Mouse (Mus musculus): ENCODE results near the gene Gpr137c. TPM values are rescaled to one million over a fixed set of nuclear protein-coding genes. Genes with fewer than 3 reads are reported as not detected.

The Gpr137c gene
- 7.6 and 7.8 TPM in 2 replicates for polyA plus RNA-seq (2014; fragmentation: Nextera tagmentation; extraction: Ambion mirVana)

DNA sequence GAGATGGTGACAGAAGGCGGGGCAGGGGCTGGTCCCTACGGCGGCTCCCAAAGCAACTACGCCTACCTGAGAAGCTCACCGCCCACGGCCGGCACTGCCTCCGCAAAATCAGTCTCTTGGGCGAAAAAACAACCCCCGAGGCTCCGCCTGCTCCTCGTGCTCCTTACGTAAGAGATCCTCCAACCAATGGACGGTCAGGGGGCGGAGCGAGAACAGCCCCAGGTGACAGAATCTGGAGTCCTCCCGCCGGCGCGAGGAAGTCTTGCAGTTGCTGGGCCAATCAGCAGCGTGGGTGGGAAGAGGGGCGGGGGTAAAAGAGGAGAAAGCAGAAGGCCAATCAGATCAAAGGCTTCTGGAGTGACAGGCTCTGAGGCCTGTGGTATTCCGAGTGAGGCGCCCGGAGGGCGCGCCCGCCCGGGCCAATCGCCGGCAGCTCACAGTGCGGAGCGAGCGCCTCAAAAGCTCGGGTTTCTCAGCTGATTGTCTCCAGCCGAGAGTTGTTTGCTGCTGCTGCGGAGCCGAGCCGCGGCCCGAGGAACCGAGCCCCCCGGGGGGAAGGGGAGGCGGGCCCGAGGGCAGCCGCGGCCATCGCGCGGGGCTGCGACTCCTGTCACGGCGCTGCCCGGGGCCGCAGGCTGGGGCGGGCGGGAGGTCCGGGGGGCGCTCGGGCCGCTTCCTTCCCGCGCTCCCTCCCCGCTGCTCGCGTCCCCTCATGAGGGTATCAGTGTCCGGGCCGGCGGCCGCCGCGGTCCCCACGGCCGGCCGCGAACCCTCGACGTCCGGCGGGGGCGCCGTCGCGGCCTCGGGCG is at the start of gene Gpr137c:
Gene Gpr137c (plus strand): TSS at position 437 of the 809 bp plus-strand sequence.
- ATAC-seq (ENCODE audit: low FRiP score) (peak; percentile 98), DNase-seq (ENCODE audit: low spot score, missing footprints) (peak; percentile 97)
- Histone ChIP-seq H3K4me1 (ENCODE audit: control insufficient read depth, insufficient read depth, low read length) (peaks cover 5% of the 10 kb centered on the region), H3K36me3 (ENCODE audit: control insufficient read depth, insufficient read depth, low read length) (no peaks in the 10 kb centered on the region), H3K9ac (ENCODE audit: low read length) (peak within 1 kb of the TSS; percentile 92), H3K4me2 (peak within 1 kb of the TSS; percentile 82), H3K27me3 (ENCODE audit: control insufficient read depth, insufficient read depth, low read length) (no peaks in the 10 kb centered on the region), H3K4me3 (ENCODE audit: low read depth, low read length) (peak within 1 kb of the TSS; percentile 85), H3K27ac (ENCODE audit: low read depth, low read length) (peak within 1 kb of the TSS; percentile 95), H3K9me3 (ENCODE audit: control insufficient read depth, low read length) (no peaks in the 10 kb centered on the region)
- WGBS: under 1% methylated on average over 74 of the region's 86 CpGs

DNA sequence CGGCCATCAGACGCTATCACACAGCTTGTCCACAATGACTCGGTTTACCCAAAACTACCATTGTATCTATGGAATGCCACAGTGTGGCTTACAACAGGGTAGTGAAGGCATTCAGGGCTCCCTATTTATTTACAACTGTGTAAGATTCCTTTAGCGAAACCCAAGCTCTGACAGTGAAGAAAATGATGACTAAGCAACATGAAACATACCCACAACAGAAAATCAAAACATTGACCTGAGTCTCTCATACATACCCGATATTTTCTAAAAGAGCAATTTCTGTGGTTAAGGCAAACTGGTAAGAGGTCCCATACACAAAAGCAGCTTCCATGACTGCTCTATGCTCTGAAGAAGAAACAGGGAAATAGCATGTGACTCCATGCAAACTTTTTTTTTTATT is 47.3 kb upstream of the Gpr137c start:
- WGBS: 91% methylated on average over 5 of the region's 5 CpGs

GRCm38 (mm10) chr14:45175012-45175740 is 44.3 kb upstream of the Gpr137c start:
- WGBS: 81% methylated on average over 14 of the region's 14 CpGs
- Histone ChIP-seq H3K9me3 (ENCODE audit: control insufficient read depth, low read length) (no peaks in the 10 kb centered on the region), H3K4me1 (ENCODE audit: control insufficient read depth, insufficient read depth, low read length) (no peaks in the 10 kb centered on the region), H3K4me3 (ENCODE audit: low read depth, low read length) (no peak overlapping the region), H3K27me3 (ENCODE audit: control insufficient read depth, insufficient read depth, low read length) (no peaks in the 10 kb centered on the region), H3K9ac (ENCODE audit: low read length) (no peak overlapping the region), H3K36me3 (ENCODE audit: control insufficient read depth, insufficient read depth, low read length) (no peaks in the 10 kb centered on the region), H3K27ac (ENCODE audit: low read depth, low read length) (no peak overlapping the region), H3K4me2 (no peak overlapping the region)
- no peak for DNase-seq (ENCODE audit: low spot score, missing footprints)
- no peak for ATAC-seq (ENCODE audit: low FRiP score)

More for the DNA sequence above, 47.3 kb upstream of the Gpr137c start:
- no peaks in the 10 kb centered on the region for H3K27me3 ChIP-seq (ENCODE audit: control insufficient read depth, insufficient read depth, low read length)
- DNase-seq (ENCODE audit: low spot score, missing footprints) (no peak), ATAC-seq (ENCODE audit: low FRiP score) (no peak)
- no peaks in the 10 kb centered on the region for H3K9me3 ChIP-seq (ENCODE audit: control insufficient read depth, low read length)
- H3K27ac ChIP-seq (ENCODE audit: low read depth, low read length): no peak overlapping the region
- no peaks in the 10 kb centered on the region for H3K4me1 ChIP-seq (ENCODE audit: control insufficient read depth, insufficient read depth, low read length)
- no peak overlapping the region for H3K4me2 ChIP-seq
- H3K4me3 ChIP-seq (ENCODE audit: low read depth, low read length): no peak overlapping the region
- H3K36me3 ChIP-seq (ENCODE audit: control insufficient read depth, insufficient read depth, low read length): no peaks in the 10 kb centered on the region
- H3K9ac ChIP-seq (ENCODE audit: low read length): no peak overlapping the region

DNA sequence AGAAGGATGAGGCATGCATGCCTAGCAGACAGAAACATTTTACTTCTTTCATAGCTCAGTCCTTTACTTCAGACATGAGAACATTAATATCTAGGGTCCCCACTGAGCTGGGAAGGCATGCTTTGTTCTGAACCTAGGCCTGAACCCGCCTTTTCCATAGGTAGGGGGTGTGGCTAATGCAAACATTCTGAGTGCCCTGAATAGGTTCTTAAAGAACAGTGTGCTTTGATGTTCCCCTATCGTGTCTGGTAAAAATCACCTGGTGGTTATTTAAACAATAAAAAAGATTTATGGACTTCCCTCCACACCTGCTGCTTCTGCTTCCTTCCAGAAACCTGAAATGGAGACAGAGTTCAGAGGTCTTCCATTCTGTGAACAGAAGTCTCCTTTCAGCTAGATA is 40.3 kb upstream of the Gpr137c start:
- Histone ChIP-seq H3K4me2 (no peak overlapping the region), H3K9ac (ENCODE audit: low read length) (no peak overlapping the region), H3K27ac (ENCODE audit: low read depth, low read length) (no peak overlapping the region), H3K9me3 (ENCODE audit: control insufficient read depth, low read length) (no peaks in the 10 kb centered on the region), H3K36me3 (ENCODE audit: control insufficient read depth, insufficient read depth, low read length) (no peaks in the 10 kb centered on the region), H3K4me1 (ENCODE audit: control insufficient read depth, insufficient read depth, low read length) (no peaks in the 10 kb centered on the region), H3K27me3 (ENCODE audit: control insufficient read depth, insufficient read depth, low read length) (no peaks in the 10 kb centered on the region), H3K4me3 (ENCODE audit: low read depth, low read length) (no peak overlapping the region)
- DNase-seq (ENCODE audit: low spot score, missing footprints) (no peak), ATAC-seq (ENCODE audit: low FRiP score) (no peak)
- WGBS: 84% methylated on average over 2 of the region's 2 CpGs

- no peaks in the 10 kb centered on the region for H3K36me3 ChIP-seq (ENCODE audit: control insufficient read depth, insufficient read depth, low read length)
- no peak overlapping the region for H3K4me3 ChIP-seq (ENCODE audit: low read depth, low read length)
- DNase-seq (ENCODE audit: low spot score, missing footprints): no peak
- no peak overlapping the region for H3K4me2 ChIP-seq
- ATAC-seq (ENCODE audit: low FRiP score): no peak
- H3K9ac ChIP-seq (ENCODE audit: low read length): no peak overlapping the region
- no peaks in the 10 kb centered on the region for H3K9me3 ChIP-seq (ENCODE audit: control insufficient read depth, low read length)
- H3K27ac ChIP-seq (ENCODE audit: low read depth, low read length): no peak overlapping the region
- H3K4me1 ChIP-seq (ENCODE audit: control insufficient read depth, insufficient read depth, low read length): no peaks in the 10 kb centered on the region
- 85% methylated on average over 2 of the region's 2 CpGs for whole genome bisulfite sequencing
- no peaks in the 10 kb centered on the region for H3K27me3 ChIP-seq (ENCODE audit: control insufficient read depth, insufficient read depth, low read length)
Measured at GRCm38 (mm10) chr14:45179606-45180005, 39.9 kb upstream of the Gpr137c start.

GRCm38 (mm10) chr14:45181611-45182010 is 37.9 kb upstream of the Gpr137c start:
- no peak for DNase-seq (ENCODE audit: low spot score, missing footprints)
- H3K4me3 ChIP-seq (ENCODE audit: low read depth, low read length): no peak overlapping the region
- H3K4me2 ChIP-seq: no peak overlapping the region
- no peaks in the 10 kb centered on the region for H3K27me3 ChIP-seq (ENCODE audit: control insufficient read depth, insufficient read depth, low read length)
- 85% methylated on average over 4 of the region's 4 CpGs for WGBS
- H3K27ac ChIP-seq (ENCODE audit: low read depth, low read length): no peak overlapping the region
- H3K9me3 ChIP-seq (ENCODE audit: control insufficient read depth, low read length): no peaks in the 10 kb centered on the region
- H3K4me1 ChIP-seq (ENCODE audit: control insufficient read depth, insufficient read depth, low read length): no peaks in the 10 kb centered on the region
- no peaks in the 10 kb centered on the region for H3K36me3 ChIP-seq (ENCODE audit: control insufficient read depth, insufficient read depth, low read length)
- H3K9ac ChIP-seq (ENCODE audit: low read length): no peak overlapping the region
- ATAC-seq (ENCODE audit: low FRiP score): no peak

DNA sequence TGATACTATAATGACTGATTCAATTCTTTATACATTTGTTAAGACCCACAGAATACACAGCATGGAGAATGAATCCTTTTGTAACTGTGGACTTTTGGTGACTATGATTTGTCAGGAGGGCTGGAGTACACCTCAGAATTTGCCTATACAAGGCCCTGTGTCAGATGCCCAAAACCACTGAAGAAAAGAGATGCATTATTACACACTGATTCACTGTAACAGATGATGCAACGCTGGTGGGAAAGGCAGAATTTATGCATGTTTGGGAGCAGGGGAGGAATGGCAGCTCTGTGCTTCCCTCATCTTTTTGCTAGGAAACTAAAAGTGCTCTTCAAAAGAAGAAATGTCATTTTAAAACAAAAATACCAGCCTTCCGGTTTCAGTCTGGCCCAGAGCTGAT is 28.5 kb upstream of the Gpr137c start:
- ATAC-seq (ENCODE audit: low FRiP score) (no peak), DNase-seq (ENCODE audit: low spot score, missing footprints) (no peak)
- H3K27ac ChIP-seq (ENCODE audit: low read depth, low read length): no peak overlapping the region
- WGBS: 91% methylated on average over 2 of the region's 2 CpGs
- H3K4me3 ChIP-seq (ENCODE audit: low read depth, low read length): no peak overlapping the region
- H3K36me3 ChIP-seq (ENCODE audit: control insufficient read depth, insufficient read depth, low read length): no peaks in the 10 kb centered on the region
- H3K27me3 ChIP-seq (ENCODE audit: control insufficient read depth, insufficient read depth, low read length): no peaks in the 10 kb centered on the region
- peaks cover 2% of the 10 kb centered on the region; the same call in 1 of the 2 replicates for H3K9me3 ChIP-seq (ENCODE audit: control insufficient read depth, low read length)
- H3K4me1 ChIP-seq (ENCODE audit: control insufficient read depth, insufficient read depth, low read length): no peaks in the 10 kb centered on the region
- no peak overlapping the region for H3K9ac ChIP-seq (ENCODE audit: low read length)
- no peak overlapping the region for H3K4me2 ChIP-seq

DNA sequence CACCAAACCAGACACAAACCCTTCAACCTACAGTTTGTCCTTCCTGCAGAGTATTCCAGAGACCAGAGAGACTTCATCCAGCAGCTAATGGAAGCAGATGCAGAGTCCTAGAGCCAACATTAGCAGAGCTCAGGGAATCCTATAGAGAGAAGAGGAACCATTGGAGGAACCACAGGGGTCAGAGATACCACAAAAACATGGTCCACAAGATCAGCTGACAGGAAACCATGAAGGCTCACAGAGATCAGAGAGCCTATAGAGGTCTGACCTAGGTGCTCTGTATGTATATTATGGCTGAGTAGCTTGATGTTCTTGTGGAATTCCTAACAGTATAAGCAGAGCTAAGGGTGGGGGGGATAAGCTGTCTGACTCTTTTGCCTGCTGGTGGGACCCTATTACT is 18.9 kb upstream of the Gpr137c start:
- Histone ChIP-seq H3K27ac (ENCODE audit: low read depth, low read length) (no peak overlapping the region), H3K4me1 (ENCODE audit: control insufficient read depth, insufficient read depth, low read length) (no peaks in the 10 kb centered on the region), H3K9ac (ENCODE audit: low read length) (no peak overlapping the region), H3K4me2 (no peak overlapping the region), H3K4me3 (ENCODE audit: low read depth, low read length) (no peak overlapping the region), H3K9me3 (ENCODE audit: control insufficient read depth, low read length) (no peaks in the 10 kb centered on the region), H3K27me3 (ENCODE audit: control insufficient read depth, insufficient read depth, low read length) (no peaks in the 10 kb centered on the region), H3K36me3 (ENCODE audit: control insufficient read depth, insufficient read depth, low read length) (no peaks in the 10 kb centered on the region)
- no peak for DNase-seq (ENCODE audit: low spot score, missing footprints)
- no peak for ATAC-seq (ENCODE audit: low FRiP score)

- Histone ChIP-seq H3K27me3 (ENCODE audit: control insufficient read depth, insufficient read depth, low read length) (no peaks in the 10 kb centered on the region), H3K4me3 (ENCODE audit: low read depth, low read length) (no peak overlapping the region), H3K4me2 (no peak overlapping the region), H3K36me3 (ENCODE audit: control insufficient read depth, insufficient read depth, low read length) (no peaks in the 10 kb centered on the region), H3K9me3 (ENCODE audit: control insufficient read depth, low read length) (no peaks in the 10 kb centered on the region), H3K9ac (ENCODE audit: low read length) (no peak overlapping the region), H3K27ac (ENCODE audit: low read depth, low read length) (no peak overlapping the region), H3K4me1 (ENCODE audit: control insufficient read depth, insufficient read depth, low read length) (no peaks in the 10 kb centered on the region)
- ATAC-seq (ENCODE audit: low FRiP score) (no peak), DNase-seq (ENCODE audit: low spot score, missing footprints) (no peak)
- WGBS: 67% methylated on average over 4 of the region's 4 CpGs
Measured at GRCm38 (mm10) chr14:45210683-45211082, 8.8 kb upstream of the Gpr137c start.

Data from midbrain, embryonic 11.5 days (tissue).